28 mouse cellular contexts compared by ENCODE assay signal in genomic region chr15:27586093-27586480, GRCm38 (mm10).
"Had no signal": no experiment of that assay in that cellular context is flagged by ENCODE, and none has a peak within 500 bp of the region (broad histone marks: within the 10 kb centered on the region; RNA-seq: fewer than 3 reads in every experiment).

No protein-coding gene starts in this region.

- H3K9me3 ChIP-seq: heart, embryonic 10.5 days; heart, embryonic 12.5 days; hindbrain, embryonic 10.5 days; hindbrain, embryonic 12.5 days; intestine, embryonic 15.5 days; kidney, embryonic 15.5 days; limb, embryonic 10.5 days; limb, embryonic 12.5 days; liver, embryonic 13.5 days; liver, embryonic 15.5 days had no signal

- H3K4me3 ChIP-seq: heart, embryonic 10.5 days; heart, embryonic 12.5 days; hindbrain, embryonic 10.5 days; hindbrain, embryonic 12.5 days; intestine, embryonic 15.5 days; kidney, embryonic 15.5 days; left cerebral cortex, adult 2 months; limb, embryonic 10.5 days; limb, embryonic 12.5 days; liver, embryonic 13.5 days; liver, embryonic 15.5 days had no signal

- H3K9ac ChIP-seq: heart, embryonic 12.5 days; hindbrain, embryonic 12.5 days; hindbrain, embryonic 14.5 days; intestine, embryonic 15.5 days; kidney, embryonic 15.5 days; limb, embryonic 12.5 days; liver, embryonic 13.5 days; liver, embryonic 15.5 days; liver, postnatal 0 days had no signal

- H3K4me1 ChIP-seq: intestine, embryonic 15.5 days; kidney, embryonic 15.5 days; limb, embryonic 10.5 days; limb, embryonic 12.5 days; liver, embryonic 13.5 days; liver, embryonic 15.5 days had no signal

- ATAC-seq: hindbrain, embryonic 16.5 days; inflammation-experienced regulatory T-cells, adult 6 months; intestine, embryonic 15.5 days; intestine, postnatal 0 days; liver, postnatal 0 days had no signal

- H3K4me2 ChIP-seq: heart, embryonic 12.5 days; hindbrain, embryonic 12.5 days; hindbrain, embryonic 14.5 days; intestine, embryonic 15.5 days; kidney, embryonic 15.5 days; limb, embryonic 12.5 days; liver, embryonic 13.5 days; liver, embryonic 15.5 days had no signal

- H3K27me3 ChIP-seq: heart, embryonic 12.5 days; hindbrain, embryonic 12.5 days; intestine, embryonic 15.5 days; kidney, embryonic 15.5 days; limb, embryonic 12.5 days; liver, embryonic 13.5 days; liver, embryonic 15.5 days had no signal

- DNase-seq: gastrocnemius, postnatal 14 days; gastrocnemius, postnatal 36 days; heart, adult 18-20 months; heart, postnatal 10 days; heart, postnatal 4 days; kidney, adult 8-10 months; kidney, postnatal 25 days; kidney, postnatal 4 days; layer of hippocampus, adult 9-11 months; liver; liver, embryonic 13.5 days; liver, postnatal 0 days; lung, adult 2 months had no signal

- H3K27ac ChIP-seq: heart, embryonic 10.5 days; hindbrain, embryonic 10.5 days; hindbrain, embryonic 12.5 days; hindbrain, embryonic 14.5 days; intestine, embryonic 15.5 days; kidney, embryonic 15.5 days; kidney, postnatal 0 days; limb, embryonic 10.5 days; limb, embryonic 12.5 days; liver, embryonic 13.5 days; liver, embryonic 15.5 days had no signal
